Mouse (Mus musculus): ENCODE data around the gene Dzip1. TPM values are rescaled to one million over a fixed set of nuclear protein-coding genes. Genes with fewer than 3 reads are reported as not detected.

Dzip1 gene
- polyA plus RNA-seq, 1 experiment from 2014 or later: 19.7 TPM

- no peak overlapping the region for H3K27ac ChIP-seq
- H3K9me3 ChIP-seq: no peaks in the 10 kb centered on the region
- peaks cover 96% of the 10 kb centered on the region for H3K36me3 ChIP-seq
- DNase-seq (ENCODE audit: low spot score): no peak
- H3K27me3 ChIP-seq (ENCODE audit: insufficient read depth, poor library complexity, severe bottlenecking): no peaks in the 10 kb centered on the region
- no peaks in the 10 kb centered on the region for H3K4me1 ChIP-seq (replicated peaks)
- 91% methylated on average over 18 of the region's 18 CpGs for WGBS
- H3K4me3 ChIP-seq: no peak overlapping the region
These were observed 41.7 kb downstream of the Dzip1 start for GRCm38 (mm10) chr14:118883344-118884249.

GRCm38 (mm10) chr14:118880696-118881095 lies 44.6 kb downstream of the Dzip1 start:
- H3K27ac ChIP-seq: no peak overlapping the region
- 84% methylated on average over 10 of the region's 10 CpGs for WGBS
- DNase-seq (ENCODE audit: low spot score): no peak
- no peaks in the 10 kb centered on the region for H3K27me3 ChIP-seq (ENCODE audit: insufficient read depth, poor library complexity, severe bottlenecking)
- H3K4me3 ChIP-seq: no peak overlapping the region
- no peaks in the 10 kb centered on the region for H3K9me3 ChIP-seq
- peaks cover 91% of the 10 kb centered on the region for H3K36me3 ChIP-seq
- H3K4me1 ChIP-seq (replicated peaks): no peaks in the 10 kb centered on the region

GRCm38 (mm10) chr14:118878346-118878910 lies 46.8 kb downstream of the Dzip1 start:
- WGBS: 88% methylated on average over 11 of the region's 11 CpGs
- Histone ChIP-seq H3K36me3 (peaks cover 89% of the 10 kb centered on the region), H3K27me3 (ENCODE audit: insufficient read depth, poor library complexity, severe bottlenecking) (no peaks in the 10 kb centered on the region), H3K4me1 (replicated peaks) (no peaks in the 10 kb centered on the region), H3K9me3 (no peaks in the 10 kb centered on the region), H3K4me3 (no peak overlapping the region), H3K27ac (no peak overlapping the region)
- no peak for DNase-seq (ENCODE audit: low spot score)

- H3K27me3 ChIP-seq (ENCODE audit: insufficient read depth, poor library complexity, severe bottlenecking): no peaks in the 10 kb centered on the region
- no peaks in the 10 kb centered on the region for H3K9me3 ChIP-seq
- peaks cover 66% of the 10 kb centered on the region for H3K36me3 ChIP-seq
- H3K4me1 ChIP-seq (replicated peaks): no peaks in the 10 kb centered on the region
- WGBS: 85% methylated on average over 10 of the region's 10 CpGs
- DNase-seq (ENCODE audit: low spot score): no peak
- no peak overlapping the region for H3K4me3 ChIP-seq
- H3K27ac ChIP-seq: no peak overlapping the region
These were observed 50.4 kb downstream of the Dzip1 start for GRCm38 (mm10) chr14:118874786-118875415.

- H3K36me3 ChIP-seq: peaks cover 59% of the 10 kb centered on the region
- 93% methylated on average over 4 of the region's 4 CpGs for WGBS
- H3K27me3 ChIP-seq (ENCODE audit: insufficient read depth, poor library complexity, severe bottlenecking): no peaks in the 10 kb centered on the region
- H3K4me3 ChIP-seq: no peak overlapping the region
- H3K9me3 ChIP-seq: no peaks in the 10 kb centered on the region
- H3K4me1 ChIP-seq (replicated peaks): no peaks in the 10 kb centered on the region
- H3K27ac ChIP-seq: no peak overlapping the region
- no peak for DNase-seq (ENCODE audit: low spot score)
These were observed 51.1 kb downstream of the Dzip1 start for GRCm38 (mm10) chr14:118874126-118874525.

GRCm38 (mm10) chr14:118869712-118870111 lies 55.5 kb downstream of the Dzip1 start:
- 94% methylated on average over 6 of the region's 6 CpGs for WGBS
- DNase-seq (ENCODE audit: low spot score): no peak
- no peak overlapping the region for H3K27ac ChIP-seq

GRCm38 (mm10) chr14:118868102-118868724 lies 57.0 kb downstream of the Dzip1 start:
- H3K4me1 ChIP-seq (replicated peaks): peaks cover 11% of the 10 kb centered on the region; the same call in 1 of the 2 replicates
- no peak for DNase-seq (ENCODE audit: low spot score)
- peaks cover 7% of the 10 kb centered on the region; the same call in 1 of the 2 replicates for H3K36me3 ChIP-seq
- H3K4me3 ChIP-seq: no peak overlapping the region
- H3K27ac ChIP-seq: no peak overlapping the region
- H3K9me3 ChIP-seq: no peaks in the 10 kb centered on the region
- 86% methylated on average over 13 of the region's 13 CpGs for WGBS
- H3K27me3 ChIP-seq (ENCODE audit: insufficient read depth, poor library complexity, severe bottlenecking): no peaks in the 10 kb centered on the region

More at GRCm38 (mm10) chr14:118869712-118870111, 55.5 kb downstream of the Dzip1 start:
- no peaks in the 10 kb centered on the region for H3K9me3 ChIP-seq
- peaks cover 11% of the 10 kb centered on the region; the same call in 1 of the 2 replicates for H3K4me1 ChIP-seq (replicated peaks)
- no peaks in the 10 kb centered on the region for H3K27me3 ChIP-seq (ENCODE audit: insufficient read depth, poor library complexity, severe bottlenecking)
- H3K4me3 ChIP-seq: no peak overlapping the region
- H3K36me3 ChIP-seq: peaks cover 20% of the 10 kb centered on the region

- no peak for DNase-seq (ENCODE audit: low spot score)
- peaks cover 3% of the 10 kb centered on the region; the same call in 1 of the 2 replicates for H3K36me3 ChIP-seq
- no peak overlapping the region for H3K27ac ChIP-seq
- no peaks in the 10 kb centered on the region for H3K27me3 ChIP-seq (ENCODE audit: insufficient read depth, poor library complexity, severe bottlenecking)
- WGBS: 67% methylated on average over 6 of the region's 6 CpGs
- no peak overlapping the region for H3K4me3 ChIP-seq
- peaks cover 11% of the 10 kb centered on the region; the same call in 1 of the 2 replicates for H3K4me1 ChIP-seq (replicated peaks)
- no peaks in the 10 kb centered on the region for H3K9me3 ChIP-seq
These were observed 57.9 kb downstream of the Dzip1 start for GRCm38 (mm10) chr14:118867366-118867765.

GRCm38 (mm10) chr14:118866014-118866811 lies 59.0 kb downstream of the Dzip1 start:
- H3K27me3 ChIP-seq (ENCODE audit: insufficient read depth, poor library complexity, severe bottlenecking): no peaks in the 10 kb centered on the region
- peaks cover 2% of the 10 kb centered on the region; the same call in 1 of the 2 replicates for H3K36me3 ChIP-seq
- no peak for DNase-seq (ENCODE audit: low spot score)
- H3K9me3 ChIP-seq: no peaks in the 10 kb centered on the region
- peaks cover 11% of the 10 kb centered on the region; the same call in 1 of the 2 replicates for H3K4me1 ChIP-seq (replicated peaks)
- H3K4me3 ChIP-seq: no peak overlapping the region
- no peak overlapping the region for H3K27ac ChIP-seq
- 93% methylated on average over 10 of the region's 10 CpGs for WGBS

- Histone ChIP-seq H3K4me1 (replicated peaks) (peaks cover 11% of the 10 kb centered on the region; the same call in 1 of the 2 replicates), H3K9me3 (no peaks in the 10 kb centered on the region), H3K27me3 (ENCODE audit: insufficient read depth, poor library complexity, severe bottlenecking) (no peaks in the 10 kb centered on the region), H3K36me3 (no peaks in the 10 kb centered on the region), H3K27ac (no peak overlapping the region), H3K4me3 (no peak overlapping the region)
- DNase-seq (ENCODE audit: low spot score): no peak
- WGBS: 59% methylated on average over 4 of the region's 4 CpGs
These were observed 60.4 kb downstream of the Dzip1 start for GRCm38 (mm10) chr14:118864905-118865304.

GRCm38 (mm10) chr14:118862253-118862652 lies 63.0 kb downstream of the Dzip1 start:
- WGBS: 63% methylated on average over 7 of the region's 7 CpGs

GRCm38 (mm10) chr14:118858318-118858717 lies 66.9 kb downstream of the Dzip1 start:
- H3K4me1 ChIP-seq (replicated peaks): peaks cover 20% of the 10 kb centered on the region
- no peaks in the 10 kb centered on the region for H3K36me3 ChIP-seq
- WGBS: 81% methylated on average over 6 of the region's 6 CpGs
- H3K27ac ChIP-seq: no peak overlapping the region
- DNase-seq (ENCODE audit: low spot score): no peak
- H3K4me3 ChIP-seq: no peak overlapping the region
- H3K9me3 ChIP-seq: no peaks in the 10 kb centered on the region
- peaks cover 46% of the 10 kb centered on the region for H3K27me3 ChIP-seq (ENCODE audit: insufficient read depth, poor library complexity, severe bottlenecking)

More at GRCm38 (mm10) chr14:118862253-118862652, 63.0 kb downstream of the Dzip1 start:
- no peaks in the 10 kb centered on the region for H3K36me3 ChIP-seq
- H3K27ac ChIP-seq: no peak overlapping the region
- DNase-seq (ENCODE audit: low spot score): no peak
- peaks cover 7% of the 10 kb centered on the region; the same call in 1 of the 2 replicates for H3K4me1 ChIP-seq (replicated peaks)
- no peak overlapping the region for H3K4me3 ChIP-seq
- H3K27me3 ChIP-seq (ENCODE audit: insufficient read depth, poor library complexity, severe bottlenecking): peaks cover 10% of the 10 kb centered on the region
- no peaks in the 10 kb centered on the region for H3K9me3 ChIP-seq

Data from hindbrain, embryonic 10.5 days (tissue).